Mouse (Mus musculus) embryo, embryonic 10 days (tissue): Measurements from ENCODE around the gene Ugt1a7c.
A peak's percentile ranks its signal among the peaks of the same experiment; 100 is the strongest.
"Not testable (repeated sequence)": the region's sequence is repeated elsewhere in the genome, so short reads cannot be mapped to it uniquely, and the experiment has no call there.

Experiments
- DNase-seq: peaks from one replicate; pipeline ENCODE4 v3.0.0-alpha.2; 2015; ENCODE audit warnings: low spot score

Ugt1a7c gene

GRCm38 (mm10) chr1:88120550-88120949 lies 25.7 kb downstream of the Ugt1a7c start:
- not testable (repeated sequence) for DNase-seq

- DNase-seq, result peak; percentile 14
These were observed 26.7 kb downstream of the Ugt1a7c start for GRCm38 (mm10) chr1:88121521-88121920.

- DNase-seq, result not testable (repeated sequence)
These were observed 31.0 kb downstream of the Ugt1a7c start for GRCm38 (mm10) chr1:88125827-88126360.

- DNase-seq, result not testable (repeated sequence)
These were observed 34.2 kb downstream of the Ugt1a7c start for GRCm38 (mm10) chr1:88129091-88129490.

GRCm38 (mm10) chr1:88130223-88130622 lies 35.4 kb downstream of the Ugt1a7c start:
- DNase-seq, result not testable (repeated sequence)

GRCm38 (mm10) chr1:88133908-88134456 lies 39.1 kb downstream of the Ugt1a7c start:
- DNase-seq, result no peak

- DNase-seq, result not testable (repeated sequence)
These were observed 39.7 kb downstream of the Ugt1a7c start, which contains the start of gene Ugt1a6a for GRCm38 (mm10) chr1:88134457-88135011. Ugt1a6a (plus strand) TSS chr1:88134809.

- DNase-seq, result not testable (repeated sequence)
These were observed 40.5 kb downstream of the Ugt1a7c start for GRCm38 (mm10) chr1:88135229-88135904.

- DNase-seq, result no peak
These were observed 41.8 kb downstream of the Ugt1a7c start for GRCm38 (mm10) chr1:88136646-88137045.

- DNase-seq, result no peak
These were observed 42.4 kb downstream of the Ugt1a7c start for GRCm38 (mm10) chr1:88137264-88137663.

GRCm38 (mm10) chr1:88138145-88138544 lies 43.3 kb downstream of the Ugt1a7c start:
- DNase-seq, result no peak

GRCm38 (mm10) chr1:88140492-88140891 lies 45.6 kb downstream of the Ugt1a7c start:
- not testable (repeated sequence) for DNase-seq

GRCm38 (mm10) chr1:88143966-88144675 lies 49.3 kb downstream of the Ugt1a7c start:
- peak; percentile 51 for DNase-seq

GRCm38 (mm10) chr1:88145278-88145677 lies 50.4 kb downstream of the Ugt1a7c start:
- peak; percentile 40 for DNase-seq

- DNase-seq, result peak; percentile 20
These were observed 55.3 kb downstream of the Ugt1a7c start for GRCm38 (mm10) chr1:88150133-88150532.

- DNase-seq, result no peak
These were observed 63.6 kb downstream of the Ugt1a7c start for GRCm38 (mm10) chr1:88158430-88158829.

GRCm38 (mm10) chr1:88165711-88166110 lies 70.8 kb downstream of the Ugt1a7c start, which contains the start of gene Ugt1a5:
Ugt1a5 (plus strand) TSS chr1:88166012.
- DNase-seq, result no peak

- not testable (repeated sequence) for DNase-seq
These were observed 77.3 kb downstream of the Ugt1a7c start for GRCm38 (mm10) chr1:88172190-88172589.

GRCm38 (mm10) chr1:88179657-88180056 lies 84.8 kb downstream of the Ugt1a7c start:
- no peak for DNase-seq

GRCm38 (mm10) chr1:88186325-88186935 lies 91.6 kb downstream of the Ugt1a7c start:
- DNase-seq, result no peak

GRCm38 (mm10) chr1:88192136-88192535 lies 97.3 kb downstream of the Ugt1a7c start:
- no peak for DNase-seq

- DNase-seq, result no peak
These were observed 100.8 kb downstream of the Ugt1a7c start for GRCm38 (mm10) chr1:88195687-88196086.
